Mouse (Mus musculus) midbrain, embryonic 10.5 days (tissue): ENCODE data around the gene Htra2. TPM values are rescaled to one million over a fixed set of nuclear protein-coding genes. Genes with fewer than 3 reads are reported as not detected.

ENCODE experiments used
- DNase-seq: peaks from one replicate; pipeline ENCODE4 v3.0.0-alpha.2; 2017; ENCODE audit warnings: low spot score
- H3K27ac ChIP-seq: fragments of 300-500 bp; sonication (generic); replicated peaks from 2 replicates; pipeline ENCODE4 v1.5.1; 2016; ENCODE audit warnings: mild to moderate bottlenecking
- H3K27me3 ChIP-seq: fragments of 300-500 bp; sonication (generic); 2 replicates; pipeline ENCODE4 v1.6.1; 2016; ENCODE audit warnings: low read depth, mild to moderate bottlenecking; ENCODE audit not compliant: poor library complexity, severe bottlenecking
- H3K36me3 ChIP-seq: fragments of 300-500 bp; sonication (generic); 2 replicates; pipeline ENCODE4 v1.6.1; 2016; ENCODE audit warnings: mild to moderate bottlenecking, moderate library complexity
- H3K4me1 ChIP-seq: fragments of 300-500 bp; sonication (generic); 2 replicates; pipeline ENCODE4 v1.6.1; 2016
- H3K4me3 ChIP-seq: fragments of 300-500 bp; sonication (generic); 2 replicates; pipeline ENCODE4 v1.5.1; 2016; ENCODE audit warnings: mild to moderate bottlenecking, moderate library complexity
- H3K9me3 ChIP-seq: fragments of 300-500 bp; sonication (generic); replicated peaks from 2 replicates; pipeline ENCODE4 v1.6.1; 2016; ENCODE audit warnings: mild to moderate bottlenecking
- WGBS: fragments of 180-500 bp; shearing (Covaris S2); methylation state at CpG from one replicate; pipeline ENCODE4 v1.1.7; 2016; 5-methylcytosine and 5-hydroxymethylcytosine counted together
- polyA plus RNA-seq: library from polyadenylated mRNA; unstranded; fragments of >200 nt; fragmentation: Nextera tagmentation; extraction: Ambion mirVana; gene quantifications from 2 replicates; pipeline ENCODE4 v1.2.1, GENCODE M21; 2016

The Htra2 gene
- polyA plus RNA-seq, 1 experiment from 2014 or later = 79.7 TPM

DNA sequence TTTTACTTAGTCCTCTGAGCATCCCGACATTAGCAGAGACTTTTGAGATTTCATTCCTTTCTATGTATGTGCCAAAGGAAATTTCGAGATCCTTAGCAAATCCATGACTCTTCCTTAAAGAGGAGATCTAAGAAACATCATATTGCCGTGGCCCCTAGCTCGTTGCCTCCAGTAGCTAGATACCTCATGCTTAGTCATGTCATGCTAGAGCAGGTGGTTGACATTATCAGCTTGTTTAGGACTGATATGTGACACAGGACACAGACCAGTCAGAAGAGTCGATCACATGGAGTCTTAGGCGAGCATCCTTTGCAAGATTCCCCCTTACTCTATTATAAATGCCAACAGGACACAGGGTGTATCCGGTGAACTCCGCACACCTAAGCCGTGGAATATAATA is 32.1 kb downstream of the Htra2 start:
- no peaks in the 10 kb centered on the region for H3K9me3 ChIP-seq
- no peaks in the 10 kb centered on the region for H3K4me1 ChIP-seq
- no peak for DNase-seq
- no peaks in the 10 kb centered on the region for H3K36me3 ChIP-seq
- peaks cover 10% of the 10 kb centered on the region for H3K27me3 ChIP-seq
- 87% methylated on average over 9 of the region's 9 CpGs for WGBS
- no peak overlapping the region for H3K4me3 ChIP-seq
- H3K27ac ChIP-seq = no peak overlapping the region

DNA sequence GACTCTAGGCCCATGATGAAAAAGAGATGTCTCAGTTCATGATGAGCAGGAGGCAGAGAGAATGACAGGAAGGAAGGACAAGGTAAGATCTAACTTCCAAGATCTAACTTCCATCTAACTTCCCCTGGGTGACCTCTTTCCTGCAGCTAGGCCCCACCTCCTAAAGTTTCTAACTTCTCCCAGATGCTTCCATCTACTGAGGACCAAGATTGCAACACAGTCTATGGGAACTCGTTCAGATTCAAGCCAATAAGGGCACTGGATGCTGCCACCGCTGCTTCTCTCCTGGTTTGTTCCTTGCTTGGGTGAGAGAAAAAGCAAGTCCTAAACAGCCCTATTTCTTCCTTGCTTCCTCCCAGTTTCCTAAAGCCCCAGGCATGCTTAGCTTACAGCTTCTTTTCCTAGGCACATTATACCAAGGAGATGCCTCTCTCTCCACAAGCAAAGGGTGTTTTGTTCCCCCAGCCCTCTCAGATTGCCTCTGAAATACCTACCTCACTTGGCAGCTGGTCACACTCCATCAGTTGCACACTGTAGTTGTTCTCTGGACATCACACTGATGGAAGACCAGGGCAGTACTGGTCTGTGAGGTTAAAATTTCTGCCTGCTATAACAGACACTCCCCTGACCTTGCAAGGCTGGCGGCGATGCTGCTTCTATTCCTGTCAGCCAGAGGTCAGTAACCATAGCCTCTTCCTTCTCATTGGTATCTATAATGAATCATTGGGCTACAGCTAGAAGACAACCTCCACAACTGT is 34.1 kb downstream of the Htra2 start:
- no peaks in the 10 kb centered on the region; the same call in 1 of the 2 replicates for H3K27me3 ChIP-seq
- no peak overlapping the region for H3K4me3 ChIP-seq
- H3K27ac ChIP-seq = no peak overlapping the region
- no peak for DNase-seq
- WGBS = 86% methylated on average over 4 of the region's 4 CpGs
- H3K4me1 ChIP-seq = no peaks in the 10 kb centered on the region
- no peaks in the 10 kb centered on the region for H3K36me3 ChIP-seq
- H3K9me3 ChIP-seq = no peaks in the 10 kb centered on the region

DNA sequence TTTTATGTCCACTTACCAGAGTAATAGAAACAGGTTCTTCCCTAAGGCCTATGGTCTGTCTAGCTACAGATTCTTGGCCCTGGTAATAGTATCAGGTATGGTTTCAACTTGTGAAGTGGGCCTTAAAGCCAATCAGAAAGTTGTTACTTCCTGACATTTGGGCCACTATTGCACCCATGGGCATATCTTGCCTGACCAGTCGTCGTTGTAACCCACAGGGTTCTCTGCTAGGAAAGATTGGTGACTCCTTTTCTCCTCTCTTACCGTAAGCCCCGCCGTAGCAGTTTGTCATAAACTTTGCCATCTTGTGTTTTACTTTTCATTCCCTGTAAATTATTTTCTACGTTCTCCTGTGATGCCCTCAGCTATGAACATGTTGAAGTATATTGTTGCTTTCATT is 35.0 kb downstream of the Htra2 start:
- Histone ChIP-seq H3K9me3 (no peaks in the 10 kb centered on the region), H3K27ac (no peak overlapping the region), H3K36me3 (no peaks in the 10 kb centered on the region), H3K4me3 (no peak overlapping the region), H3K27me3 (no peaks in the 10 kb centered on the region; the same call in 1 of the 2 replicates), H3K4me1 (no peaks in the 10 kb centered on the region)
- 88% methylated on average over 6 of the region's 6 CpGs for WGBS
- no peak for DNase-seq

DNA sequence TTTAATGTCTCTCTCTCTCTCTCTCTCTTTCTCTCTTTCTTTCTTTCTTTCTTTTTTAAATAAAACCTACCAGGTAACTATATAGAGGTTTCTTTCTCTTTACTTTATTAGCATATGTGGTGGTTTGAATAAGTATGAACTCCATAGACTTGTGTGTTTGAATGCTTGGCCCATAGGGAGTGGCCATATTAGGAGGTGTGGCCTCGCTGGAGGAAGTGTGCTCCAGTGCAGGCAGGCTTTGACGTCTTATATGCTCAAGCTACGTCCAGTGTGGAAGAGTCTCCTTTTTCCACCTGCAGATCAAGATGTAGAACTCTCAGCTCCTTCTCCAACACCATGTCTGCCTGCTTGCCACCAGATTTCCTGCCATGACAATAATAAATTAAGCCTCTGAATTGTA is 36.0 kb downstream of the Htra2 start:
- no peak overlapping the region for H3K4me3 ChIP-seq
- WGBS = 76% methylated on average over 3 of the region's 3 CpGs
- no peaks in the 10 kb centered on the region for H3K9me3 ChIP-seq
- no peaks in the 10 kb centered on the region for H3K36me3 ChIP-seq
- DNase-seq = no peak
- H3K27ac ChIP-seq = no peak overlapping the region
- no peaks in the 10 kb centered on the region; the same call in 1 of the 2 replicates for H3K27me3 ChIP-seq
- no peaks in the 10 kb centered on the region for H3K4me1 ChIP-seq

DNA sequence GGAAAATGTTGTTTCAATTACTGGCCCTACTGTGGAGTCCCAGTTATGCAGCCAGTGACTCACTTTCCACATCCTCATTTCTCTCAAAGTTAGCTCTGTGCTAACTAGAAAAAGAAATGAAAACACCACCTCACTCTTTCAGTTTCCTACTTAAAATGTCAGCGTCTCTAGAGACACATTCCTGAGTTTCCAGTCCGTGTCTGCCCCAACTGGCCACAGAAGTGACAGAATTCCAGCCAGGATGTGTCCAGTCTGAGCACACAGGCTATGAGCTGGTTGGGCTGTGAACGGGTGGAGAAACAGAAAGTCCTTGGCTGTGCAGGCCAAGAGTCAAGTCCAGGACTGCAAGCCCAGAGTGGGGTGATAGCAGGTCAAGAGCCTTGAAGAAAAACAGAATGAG is 37.9 kb downstream of the Htra2 start:
- Histone ChIP-seq H3K27ac (no peak overlapping the region), H3K4me3 (no peak overlapping the region), H3K9me3 (no peaks in the 10 kb centered on the region), H3K27me3 (no peaks in the 10 kb centered on the region; the same call in 1 of the 2 replicates), H3K4me1 (no peaks in the 10 kb centered on the region), H3K36me3 (no peaks in the 10 kb centered on the region)
- 76% methylated on average over 3 of the region's 3 CpGs for WGBS
- DNase-seq = no peak

DNA sequence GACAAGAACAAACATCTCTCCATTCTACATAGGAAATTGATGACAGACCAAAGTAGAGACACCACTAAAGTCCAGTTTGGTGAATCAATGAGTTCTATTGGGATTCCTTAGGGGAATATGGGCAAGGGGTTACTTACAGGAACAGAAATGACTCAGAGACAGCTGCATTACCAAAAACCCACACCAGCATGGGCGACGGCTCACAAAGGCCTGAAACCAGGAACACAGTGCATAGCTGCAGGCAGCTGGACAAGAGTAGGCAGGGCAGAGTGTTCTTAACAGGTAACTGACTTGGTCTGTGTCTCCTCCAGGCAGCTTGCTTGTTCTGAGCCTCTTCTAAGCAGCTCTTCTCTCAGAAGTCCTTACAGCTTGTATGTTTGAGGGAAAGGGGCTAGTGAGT is 39.3 kb downstream of the Htra2 start:
- Histone ChIP-seq H3K4me1 (no peaks in the 10 kb centered on the region), H3K36me3 (no peaks in the 10 kb centered on the region), H3K27ac (no peak overlapping the region), H3K4me3 (no peak overlapping the region), H3K27me3 (no peaks in the 10 kb centered on the region), H3K9me3 (no peaks in the 10 kb centered on the region)
- WGBS = 87% methylated on average over 2 of the region's 2 CpGs
- DNase-seq = no peak

DNA sequence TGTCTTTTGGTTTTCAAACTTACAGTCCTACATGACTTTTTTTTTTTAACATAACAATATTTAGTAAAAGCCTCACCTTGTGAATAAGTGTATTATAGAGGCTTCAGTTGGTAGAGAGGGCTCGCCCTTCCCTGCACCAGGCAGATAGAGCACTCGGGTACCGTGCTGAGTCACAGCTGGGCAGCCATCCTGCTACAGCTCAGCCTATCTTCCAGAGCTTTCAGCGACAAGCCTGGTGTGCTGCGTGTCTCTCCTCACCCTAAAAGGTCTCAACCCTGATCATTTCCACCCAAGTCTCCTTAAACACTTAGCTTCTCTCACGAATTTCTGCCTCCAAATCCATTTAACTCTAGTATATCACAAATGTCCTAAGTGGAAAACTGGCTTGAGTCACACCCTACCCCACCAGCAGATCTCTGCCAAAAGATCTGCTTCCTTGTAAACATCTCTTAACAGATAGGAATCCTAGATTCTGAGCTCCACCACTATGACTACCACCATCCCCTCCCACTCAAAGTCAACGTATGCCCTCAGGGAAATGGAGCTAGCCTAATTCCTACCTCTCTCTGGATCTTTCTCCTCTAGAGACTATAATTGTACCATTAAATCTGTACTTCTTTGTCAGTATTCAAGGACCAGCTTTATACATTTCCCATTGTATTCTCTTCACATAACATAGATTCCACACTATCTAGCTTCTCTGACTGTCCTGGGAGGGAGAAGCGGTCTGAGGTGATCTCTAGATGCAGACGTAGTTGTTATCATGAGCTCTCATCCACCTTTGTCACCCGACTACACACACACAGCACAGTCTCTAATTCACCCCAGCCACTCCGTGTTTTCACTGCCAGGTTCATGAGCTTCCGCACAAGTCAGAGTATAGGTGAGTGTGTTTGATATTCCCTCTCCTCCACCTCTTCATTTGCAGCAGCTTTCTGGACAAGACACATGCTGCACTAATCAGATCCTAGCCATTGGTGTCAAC is 40.3 kb downstream of the Htra2 start:
- no peaks in the 10 kb centered on the region for H3K27me3 ChIP-seq
- H3K36me3 ChIP-seq = no peaks in the 10 kb centered on the region
- no peak for DNase-seq
- no peak overlapping the region for H3K4me3 ChIP-seq
- H3K9me3 ChIP-seq = no peaks in the 10 kb centered on the region
- WGBS = 79% methylated on average over 12 of the region's 12 CpGs
- no peak overlapping the region for H3K27ac ChIP-seq
- no peaks in the 10 kb centered on the region for H3K4me1 ChIP-seq

DNA sequence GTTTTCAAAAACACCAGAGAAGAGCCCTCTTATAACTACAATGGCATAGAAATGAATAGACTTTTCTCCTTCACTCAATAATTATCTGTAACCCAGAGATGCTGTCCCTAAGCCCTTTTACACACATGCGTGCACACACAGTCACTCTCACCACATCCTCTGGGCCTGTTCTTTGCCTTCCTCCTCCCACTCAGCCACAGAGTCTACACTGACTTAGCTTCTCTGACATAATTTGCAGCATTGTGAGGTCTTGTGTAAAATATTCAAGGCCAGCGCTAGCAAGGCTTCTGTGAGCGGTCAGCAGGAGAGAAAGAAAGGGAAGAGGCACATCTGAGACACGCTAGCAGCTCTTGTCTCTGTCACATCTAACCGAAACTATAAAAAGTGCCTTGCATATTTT is 41.6 kb downstream of the Htra2 start:
- Histone ChIP-seq H3K27ac (no peak overlapping the region), H3K36me3 (no peaks in the 10 kb centered on the region), H3K9me3 (no peaks in the 10 kb centered on the region), H3K4me3 (no peak overlapping the region), H3K4me1 (no peaks in the 10 kb centered on the region), H3K27me3 (no peaks in the 10 kb centered on the region)
- no peak for DNase-seq
- WGBS = 86% methylated on average over 5 of the region's 5 CpGs

DNA sequence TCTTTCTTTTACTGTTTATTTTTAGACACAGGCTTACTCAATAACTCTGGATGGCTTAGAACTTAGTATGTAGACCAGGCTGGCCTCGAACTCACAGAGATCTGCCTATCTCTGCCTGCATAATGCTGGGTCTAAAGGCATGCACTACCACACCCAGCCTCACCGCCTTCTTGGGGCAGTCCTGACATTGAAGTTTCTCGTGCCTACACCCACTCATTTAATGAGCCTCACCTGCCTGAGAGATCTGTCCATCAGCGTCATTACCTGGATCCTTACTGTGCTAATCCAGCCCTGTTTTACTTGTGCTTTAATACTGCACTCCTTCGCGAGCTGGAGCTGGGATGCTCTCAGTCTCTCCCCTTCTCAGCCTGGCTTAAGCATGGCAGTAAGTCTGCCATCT is 43.3 kb downstream of the Htra2 start:
- Histone ChIP-seq H3K4me3 (no peak overlapping the region), H3K27me3 (no peaks in the 10 kb centered on the region), H3K27ac (no peak overlapping the region), H3K36me3 (no peaks in the 10 kb centered on the region), H3K4me1 (no peaks in the 10 kb centered on the region), H3K9me3 (no peaks in the 10 kb centered on the region)
- no peak for DNase-seq
- 81% methylated on average over 6 of the region's 6 CpGs for WGBS

DNA sequence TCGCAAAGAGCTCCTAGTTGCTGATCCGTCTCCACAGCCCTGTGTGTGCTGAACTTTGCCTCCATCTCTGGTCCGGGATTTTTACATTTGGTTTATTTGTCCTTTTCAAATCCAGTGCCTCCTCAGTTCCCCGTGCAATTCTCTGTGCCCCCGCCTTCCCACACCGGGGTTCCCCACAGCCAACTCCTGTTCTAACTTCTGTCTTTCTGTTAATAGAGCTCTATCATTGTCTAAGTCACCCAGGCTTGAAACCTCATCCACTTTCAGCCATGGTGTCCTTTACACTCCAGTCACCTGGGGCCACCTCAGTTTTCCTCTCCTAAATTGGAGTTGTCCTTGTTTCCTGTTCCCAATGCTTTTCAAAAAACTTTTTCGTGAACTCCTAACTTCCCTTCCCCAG is 43.8 kb downstream of the Htra2 start:
- no peaks in the 10 kb centered on the region for H3K36me3 ChIP-seq
- no peaks in the 10 kb centered on the region for H3K4me1 ChIP-seq
- no peaks in the 10 kb centered on the region for H3K9me3 ChIP-seq
- DNase-seq = no peak
- H3K27ac ChIP-seq = no peak overlapping the region
- 85% methylated on average over 7 of the region's 7 CpGs for WGBS
- H3K4me3 ChIP-seq = no peak overlapping the region
- no peaks in the 10 kb centered on the region for H3K27me3 ChIP-seq

DNA sequence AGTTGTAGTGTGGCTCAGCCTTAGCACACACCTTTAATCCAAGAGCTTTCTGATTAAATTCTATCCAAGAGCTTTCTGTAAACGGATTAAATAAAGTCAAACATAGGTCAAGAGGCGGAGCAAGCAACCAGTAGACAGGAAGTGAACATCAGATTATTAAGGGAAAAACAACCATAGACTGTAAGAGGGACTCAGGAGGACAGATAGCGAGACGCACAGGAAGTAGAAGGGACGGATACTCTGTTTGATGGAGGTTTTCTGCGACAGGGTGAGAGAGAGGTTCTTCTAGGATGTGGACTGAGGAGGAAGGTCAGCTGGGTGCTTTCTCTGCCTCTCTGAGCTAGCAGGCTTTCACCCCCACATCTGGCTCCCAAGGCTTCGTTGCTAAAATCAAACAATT is 45.1 kb downstream of the Htra2 start:
- no peaks in the 10 kb centered on the region for H3K36me3 ChIP-seq
- no peak overlapping the region for H3K4me3 ChIP-seq
- no peaks in the 10 kb centered on the region for H3K27me3 ChIP-seq
- H3K27ac ChIP-seq = no peak overlapping the region
- 84% methylated on average over 7 of the region's 7 CpGs for WGBS
- H3K4me1 ChIP-seq = peaks cover 2% of the 10 kb centered on the region
- DNase-seq = no peak
- H3K9me3 ChIP-seq = no peaks in the 10 kb centered on the region

DNA sequence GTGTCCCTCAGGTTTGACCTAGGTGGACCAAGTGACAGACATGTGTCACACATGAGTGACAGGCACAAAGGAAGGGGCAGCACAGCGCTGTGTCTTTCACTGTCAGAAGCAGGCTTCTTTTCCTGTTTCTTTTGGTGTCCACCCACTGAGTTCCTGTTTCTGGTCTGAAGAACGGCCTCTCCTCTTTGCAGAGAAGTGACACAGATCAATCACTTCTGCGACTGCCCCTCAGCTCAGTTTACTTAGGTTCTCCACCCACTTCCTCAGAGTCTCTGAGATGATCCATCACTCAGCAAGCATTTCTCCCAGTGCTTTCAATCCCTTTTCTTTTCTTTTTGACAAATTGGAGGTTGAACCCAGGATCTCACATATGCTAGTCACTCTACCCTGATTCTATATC is 46.4 kb downstream of the Htra2 start:
- Histone ChIP-seq H3K4me1 (peaks cover 6% of the 10 kb centered on the region), H3K27ac (no peak overlapping the region), H3K9me3 (no peaks in the 10 kb centered on the region), H3K36me3 (no peaks in the 10 kb centered on the region), H3K27me3 (no peaks in the 10 kb centered on the region), H3K4me3 (no peak overlapping the region)
- DNase-seq = no peak
- WGBS = 75% methylated on average over 3 of the region's 3 CpGs

DNA sequence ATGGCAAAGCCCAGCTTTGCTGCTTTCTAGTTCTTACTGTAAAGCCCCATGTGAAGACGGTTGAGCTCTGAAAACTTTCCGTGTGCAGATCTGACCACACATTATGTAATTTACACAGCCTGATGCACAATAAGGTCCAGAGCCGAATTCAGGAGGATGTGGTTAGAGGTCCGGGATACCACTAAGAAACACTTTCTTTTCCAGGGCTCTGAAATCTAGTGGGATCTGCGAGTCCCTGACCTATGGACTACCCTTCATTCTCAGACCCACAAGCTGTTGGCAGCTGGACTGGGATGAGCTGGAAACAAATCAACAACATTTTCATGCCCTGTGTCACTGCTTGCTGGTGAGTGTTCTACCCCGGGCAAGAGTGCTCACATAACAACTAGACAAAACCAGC is 49.0 kb downstream of the Htra2 start:
- no peaks in the 10 kb centered on the region for H3K27me3 ChIP-seq
- 87% methylated on average over 6 of the region's 6 CpGs for WGBS

More for the DNA sequence above, 49.0 kb downstream of the Htra2 start:
- DNase-seq = no peak
- Histone ChIP-seq H3K9me3 (no peaks in the 10 kb centered on the region), H3K4me3 (no peak overlapping the region), H3K36me3 (no peaks in the 10 kb centered on the region), H3K27ac (no peak overlapping the region), H3K4me1 (peaks cover 6% of the 10 kb centered on the region)
